Mouse (Mus musculus) MEL (cell line): ENCODE data around the gene Pcx. TPM values are rescaled to one million over a fixed set of nuclear protein-coding genes. Genes with fewer than 3 reads are reported as not detected.

Experiments
- DNase-seq: peaks from one replicate; pipeline ENCODE4 v3.0.0; 2011; ENCODE audit warnings: low read depth, low spot score
- H3K27ac ChIP-seq: 2 replicates; pipeline ENCODE4 v1.5.1; 2012; ENCODE audit warnings: low read depth, mild to moderate bottlenecking, control low read depth, low read length, moderate library complexity; ENCODE audit not compliant: control insufficient read depth
- H3K27me3 ChIP-seq, 2 experiments: fragments of 150-350 bp in 1 of 2; sonication (generic) in 1 of 2; 2 replicates each; pipeline ENCODE4 v1.6.1; 2012; ENCODE audit warnings: low read length in 2 of 2, mild to moderate bottlenecking in 2 of 2, improper control_type of control experiment in 1 of 2, moderate library complexity in 1 of 2; ENCODE audit not compliant: insufficient read depth in 2 of 2, control insufficient read depth in 1 of 2
- H3K36me3 ChIP-seq, 2 experiments: 2 replicates each; pipeline ENCODE4 v1.6.1; 2012 to 2014; ENCODE audit warnings: low read length in 2 of 2, improper control_type of control experiment in 1 of 2, inconsistent platforms in 1 of 2, mild to moderate bottlenecking in 1 of 2; ENCODE audit not compliant: insufficient read depth in 2 of 2, control insufficient read depth in 1 of 2
- H3K4me1 ChIP-seq, 2 experiments: fragments of 150-350 bp in 1 of 2; sonication (generic) in 1 of 2; 2 replicates each; pipeline ENCODE4 v1.6.1; 2012; ENCODE audit warnings: low read length in 2 of 2, improper control_type of control experiment in 1 of 2, mild to moderate bottlenecking in 1 of 2; ENCODE audit not compliant: insufficient read depth in 2 of 2, control insufficient read depth in 1 of 2
- H3K4me3 ChIP-seq, 2 experiments: fragments of 150-350 bp in 1 of 2; sonication (generic) in 1 of 2; 2 replicates each; pipeline ENCODE4 v1.5.1; 2012; ENCODE audit warnings: low read depth in 2 of 2, low read length in 2 of 2, mild to moderate bottlenecking in 2 of 2, moderate library complexity in 2 of 2, control low read depth in 1 of 2, improper control_type of control experiment in 1 of 2; ENCODE audit not compliant: control insufficient read depth in 1 of 2, insufficient read depth in 1 of 2
- H3K79me2 ChIP-seq: 2 replicates; pipeline ENCODE4 v1.6.1; 2012; ENCODE audit warnings: mild to moderate bottlenecking, low read length, moderate library complexity; ENCODE audit not compliant: control insufficient read depth, poor library complexity, insufficient read depth
- H3K9ac ChIP-seq: 2 replicates; pipeline ENCODE4 v1.6.1; 2012; ENCODE audit warnings: low read depth, mild to moderate bottlenecking, control low read depth, low read length, moderate library complexity; ENCODE audit not compliant: control insufficient read depth, poor library complexity, severe bottlenecking
- H3K9me3 ChIP-seq: fragments of 150-350 bp; sonication (generic); replicated peaks from 2 replicates; pipeline ENCODE4 v1.6.1; 2012; ENCODE audit warnings: mild to moderate bottlenecking, low read length, improper control_type of control experiment, moderate library complexity; ENCODE audit not compliant: insufficient read depth
- BHLHE40 ChIP-seq: IDR thresholded peaks from 2 replicates; pipeline ENCODE4 v1.6.1; 2012; ENCODE audit warnings: low read depth, mild to moderate bottlenecking, inconsistent platforms, low read length, improper control_type of control experiment, borderline replicate concordance
- CHD1 ChIP-seq: IDR thresholded peaks from 2 replicates; pipeline ENCODE4 v1.6.1; 2012; ENCODE audit warnings: low read depth, mild to moderate bottlenecking, inconsistent platforms, low read length, improper control_type of control experiment
- CHD2 ChIP-seq: IDR thresholded peaks from 2 replicates; pipeline ENCODE4 v1.6.1; 2011; ENCODE audit warnings: low read length, improper control_type of control experiment
- E2F4 ChIP-seq: IDR thresholded peaks from 2 replicates; pipeline ENCODE4 v1.6.1; 2011; ENCODE audit warnings: low read depth, low read length, improper control_type of control experiment, borderline replicate concordance
- EP300 ChIP-seq, 2 experiments: IDR thresholded peaks; 2 replicates each; pipeline ENCODE4 v1.6.1; 2011; ENCODE audit warnings: improper control_type of control experiment in 2 of 2, low read length in 2 of 2, low read depth in 1 of 2, mild to moderate bottlenecking in 1 of 2
- ETS1 ChIP-seq: IDR thresholded peaks from 2 replicates; pipeline ENCODE4 v1.6.1; 2012; ENCODE audit warnings: low read depth, mild to moderate bottlenecking, inconsistent platforms, low read length, improper control_type of control experiment, moderate library complexity
- GABPA ChIP-seq: IDR thresholded peaks from 2 replicates; pipeline ENCODE4 v1.6.1; 2012; ENCODE audit warnings: low read depth, mild to moderate bottlenecking, inconsistent platforms, low read length, improper control_type of control experiment, moderate library complexity
- GATA1 ChIP-seq: IDR thresholded peaks from 2 replicates; pipeline ENCODE4 v1.6.1; 2011; ENCODE audit warnings: low read depth, low read length, improper control_type of control experiment
- HCFC1 ChIP-seq: IDR thresholded peaks from 2 replicates; pipeline ENCODE4 v1.6.1; 2012; ENCODE audit warnings: low read depth, mild to moderate bottlenecking, inconsistent platforms, low read length, improper control_type of control experiment, moderate library complexity
- MAFK ChIP-seq: IDR thresholded peaks from 2 replicates; pipeline ENCODE4 v1.6.1; 2011; ENCODE audit warnings: low read depth, mild to moderate bottlenecking, low read length, improper control_type of control experiment, borderline replicate concordance
- MXI1 ChIP-seq: IDR thresholded peaks from 2 replicates; pipeline ENCODE4 v1.6.1; 2011; ENCODE audit warnings: mild to moderate bottlenecking, low read depth, low read length, improper control_type of control experiment
- MYB ChIP-seq: IDR thresholded peaks from 2 replicates; pipeline ENCODE4 v1.6.1; 2011; ENCODE audit warnings: mild to moderate bottlenecking, low read depth, low read length, improper control_type of control experiment
- MYC ChIP-seq: IDR thresholded peaks from 2 replicates; pipeline ENCODE4 v1.6.1; 2011; ENCODE audit warnings: low read depth, mild to moderate bottlenecking, low read length, improper control_type of control experiment, moderate library complexity
- NELFE ChIP-seq: IDR thresholded peaks from 2 replicates; pipeline ENCODE4 v1.6.1; 2011; ENCODE audit warnings: low read depth, low read length, improper control_type of control experiment
- NRF1 ChIP-seq: IDR thresholded peaks from 2 replicates; pipeline ENCODE4 v1.6.1; 2014; ENCODE audit warnings: low read depth, mild to moderate bottlenecking, inconsistent platforms, low read length, improper control_type of control experiment, moderate library complexity; ENCODE audit not compliant: poor library complexity, insufficient read depth, severe bottlenecking
- POLR2A ChIP-seq, 2 experiments: IDR thresholded peaks; 2 replicates each; pipeline ENCODE4 v1.6.1; 2011 to 2012; ENCODE audit warnings: low read length in 2 of 2, mild to moderate bottlenecking in 2 of 2, control low read depth in 1 of 2, improper control_type of control experiment in 1 of 2, low read depth in 1 of 2, moderate library complexity in 1 of 2; ENCODE audit not compliant: control insufficient read depth in 1 of 2, insufficient read depth in 1 of 2, poor library complexity in 1 of 2
- POLR2AphosphoS2 ChIP-seq: IDR thresholded peaks from 2 replicates; pipeline ENCODE4 v1.6.1; 2011; ENCODE audit warnings: low read length, improper control_type of control experiment
- RAD21 ChIP-seq: IDR thresholded peaks from 2 replicates; pipeline ENCODE4 v1.6.1; 2011; ENCODE audit warnings: mild to moderate bottlenecking, low read depth, low read length, improper control_type of control experiment
- RCOR1 ChIP-seq: IDR thresholded peaks from 2 replicates; pipeline ENCODE4 v1.6.1; 2012; ENCODE audit warnings: low read depth, mild to moderate bottlenecking, inconsistent platforms, low read length, improper control_type of control experiment
- SIN3A ChIP-seq: IDR thresholded peaks from 2 replicates; pipeline ENCODE4 v1.6.1; 2012; ENCODE audit warnings: low read length, improper control_type of control experiment, inconsistent platforms
- SMC3 ChIP-seq: IDR thresholded peaks from 2 replicates; pipeline ENCODE4 v1.6.1; 2011; ENCODE audit warnings: low read depth, low read length, improper control_type of control experiment
- TAL1 ChIP-seq: IDR thresholded peaks from 2 replicates; pipeline ENCODE4 v1.6.1; 2012; ENCODE audit warnings: mild to moderate bottlenecking, inconsistent platforms, low read length, moderate library complexity, mixed read lengths
- TBP ChIP-seq: IDR thresholded peaks from 2 replicates; pipeline ENCODE4 v1.8.0; 2011; ENCODE audit warnings: low read depth, low read length, improper control_type of control experiment
- TCF12 ChIP-seq: IDR thresholded peaks from 2 replicates; pipeline ENCODE4 v1.6.1; 2014; ENCODE audit warnings: low read depth, mild to moderate bottlenecking, inconsistent platforms, low read length, improper control_type of control experiment, moderate library complexity
- USF1 ChIP-seq: IDR thresholded peaks from 2 replicates; pipeline ENCODE4 v1.6.1; 2014; ENCODE audit warnings: low read depth, mild to moderate bottlenecking, inconsistent platforms, low read length, improper control_type of control experiment, moderate library complexity
- USF2 ChIP-seq, 2 experiments: IDR thresholded peaks; 2 replicates each; pipeline ENCODE4 v1.6.1; 2011 to 2012; ENCODE audit warnings: improper control_type of control experiment in 2 of 2, low read length in 2 of 2, borderline replicate concordance in 1 of 2, inconsistent platforms in 1 of 2, low read depth in 1 of 2, mild to moderate bottlenecking in 1 of 2; ENCODE audit not compliant: insufficient read depth in 1 of 2
- ZC3H11A ChIP-seq: IDR thresholded peaks from 2 replicates; pipeline ENCODE4 v1.6.1; 2012; ENCODE audit warnings: low read depth, mild to moderate bottlenecking, inconsistent platforms, low read length, improper control_type of control experiment
- ZKSCAN1 ChIP-seq: IDR thresholded peaks from 2 replicates; pipeline ENCODE4 v1.6.1; 2012; ENCODE audit warnings: low read depth, mild to moderate bottlenecking, inconsistent platforms, low read length, improper control_type of control experiment, moderate library complexity
- ZMIZ1 ChIP-seq: IDR thresholded peaks from 2 replicates; pipeline ENCODE4 v1.6.1; 2012; ENCODE audit warnings: low read depth, mild to moderate bottlenecking, inconsistent platforms, low read length, improper control_type of control experiment, moderate library complexity
- polyA plus RNA-seq, 2 experiments: library from polyadenylated mRNA; stranded (reverse) in 1 of 2; unstranded in 1 of 2; fragments of >175 nt in 1 of 2; fragments of >200 nt in 1 of 2; gene quantifications; 2 replicates each; pipeline versions ENCODE4 v1.2.1 to v1.2.4; 2012; ENCODE audit warnings: low replicate concordance in 2 of 2, low read depth in 1 of 2; ENCODE audit not compliant: insufficient read length in 2 of 2, insufficient read depth in 1 of 2, missing spikeins in 1 of 2
- total RNA-seq: library from RNA; depleted of rRNA; stranded (reverse); fragments of 300-350 nt; gene quantifications from 2 replicates; pipeline ENCODE4 v1.2.3, GENCODE M21; 2012

Pcx gene
- total and polyA plus RNA-seq, 3 experiments: 7.2 to 7.9 TPM; not detected in 1

DNA sequence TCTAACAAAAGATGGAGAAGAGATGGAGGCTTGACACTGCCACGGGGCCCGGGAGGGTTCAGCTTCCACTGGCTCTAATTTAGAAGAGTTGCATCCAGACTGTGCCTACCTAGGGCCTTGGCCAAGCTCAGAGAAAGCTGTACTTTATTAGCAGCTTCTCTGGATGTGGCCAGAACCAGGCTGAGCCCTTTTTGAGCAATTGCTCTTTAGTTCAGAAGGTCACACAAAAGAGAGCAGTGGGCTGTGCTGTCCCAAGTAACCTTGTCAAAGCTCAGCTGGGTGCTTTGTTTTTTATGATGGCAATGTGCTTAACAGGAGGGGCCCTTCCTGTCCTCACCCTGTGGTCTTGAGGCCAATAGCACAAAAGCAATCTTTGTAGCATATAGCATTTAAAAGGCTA, 57.4 kb downstream of the Pcx start:
- Histone ChIP-seq H3K27ac (peak overlapping the region; percentile 14; the same call in 1 of the 2 replicates), H3K4me3 (no peak overlapping the region), H3K27me3 (no peaks in the 10 kb centered on the region), H3K4me1 (peaks cover 25 to 29% of the 10 kb centered on the region in 2 experiments), H3K36me3 (peaks cover 0 to 32% of the 10 kb centered on the region in 2 experiments; a peak in 2 of 4 replicates), H3K9ac (peak overlapping the region; percentile 10; the same call in 1 of the 2 replicates), H3K79me2 (no peaks in the 10 kb centered on the region), H3K9me3 (no peaks in the 10 kb centered on the region)
- no peak for DNase-seq
- TF ChIP-seq TCF12 (no peak), SMC3 (no peak), NELFE (no peak), TAL1 (no peak), E2F4 (no peak), POLR2AphosphoS2 (no peak), MYC (no peak), EP300 (IDR thresholded peaks at IDR 0.05; ENCODE audit: low read depth in 1 of 2, low read length in 2 of 2) (peak in 1 of 2 experiments; percentile 2; a peak in 1 of 4 replicates), HCFC1 (no peak)

DNA sequence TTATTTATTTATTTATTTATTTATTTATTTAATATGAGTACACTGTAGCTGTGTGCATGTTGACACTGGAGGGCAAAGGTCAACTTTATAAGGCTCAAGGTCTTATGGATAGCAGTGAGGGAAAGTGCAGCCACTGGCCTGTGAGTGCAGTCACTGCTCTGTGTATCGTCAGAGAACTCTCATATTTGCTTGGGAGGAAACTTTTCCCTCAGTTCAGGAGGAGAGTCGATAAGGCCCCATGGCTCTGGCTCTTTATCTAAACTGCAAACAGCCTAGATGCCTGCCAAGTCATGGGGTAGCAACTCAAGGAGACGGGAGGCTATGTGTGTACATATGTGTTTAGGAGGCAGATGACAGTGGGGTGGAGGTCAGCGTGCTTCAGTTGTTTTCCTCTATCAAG, 58.6 kb downstream of the Pcx start:
- Histone ChIP-seq H3K36me3 (peaks cover 0 to 32% of the 10 kb centered on the region in 2 experiments; a peak in 2 of 4 replicates), H3K4me1 (peaks cover 25 to 29% of the 10 kb centered on the region in 2 experiments), H3K9me3 (no peaks in the 10 kb centered on the region), H3K27ac (peak overlapping the region; percentile 67), H3K4me3 (peak overlapping the region in 1 of 2 experiments; percentile 46; a peak in 2 of 4 replicates), H3K27me3 (no peaks in the 10 kb centered on the region), H3K79me2 (no peaks in the 10 kb centered on the region), H3K9ac (peak overlapping the region; percentile 34)
- TF ChIP-seq E2F4: no peak
- no peak for TF ChIP-seq CHD2
- no peak for TF ChIP-seq MAFK
- no peak for TF ChIP-seq CHD1
- TF ChIP-seq GATA1: peak; percentile 80; the same call in 1 of the 2 replicates
- no peak for TF ChIP-seq GABPA
- TF ChIP-seq NELFE: no peak
- peak; percentile 79 to 86 for TF ChIP-seq EP300 (IDR thresholded peaks at IDR 0.05; ENCODE audit: low read depth in 1 of 2, low read length in 2 of 2)
- peak; percentile 82 for TF ChIP-seq SIN3A
- no peak for TF ChIP-seq RAD21
- TF ChIP-seq TBP: peak; percentile 40; the same call in 1 of the 2 replicates
- TF ChIP-seq NRF1: no peak
- peak; percentile 59 for TF ChIP-seq MXI1
- TF ChIP-seq USF2 (IDR thresholded peaks at IDR 0.05; ENCODE audit: borderline replicate concordance in 1 of 2, insufficient read depth in 1 of 2, low read depth in 1 of 2, low read length in 2 of 2): no peak
- TF ChIP-seq USF1: no peak
- no peak for TF ChIP-seq ZKSCAN1
- TF ChIP-seq ZC3H11A: no peak
- TF ChIP-seq BHLHE40: peak; percentile 20; the same call in 1 of the 2 replicates
- 0 out of 2 replicates have a peak, but pooled peaks have one; percentile 24 for TF ChIP-seq RCOR1
- peak; percentile 74 for TF ChIP-seq ETS1
- peak; percentile 70 for TF ChIP-seq TCF12
- 0 out of 2 replicates have a peak, but pooled peaks have one; percentile 0 for TF ChIP-seq ZMIZ1
- 0 out of 4 replicates have a peak, but pooled peaks of 1 of the 2 experiments have one; percentile 37 for TF ChIP-seq POLR2A (IDR thresholded peaks at IDR 0.05; ENCODE audit: control insufficient read depth in 1 of 2, insufficient read depth in 1 of 2, low read depth in 1 of 2, low read length in 2 of 2, poor library complexity in 1 of 2)
- no peak for TF ChIP-seq POLR2AphosphoS2
- 0 out of 2 replicates have a peak, but pooled peaks have one; percentile 22 for TF ChIP-seq HCFC1
- peak; percentile 72 for TF ChIP-seq MYB
- DNase-seq: peak; percentile 85
